Mouse (Mus musculus) myocyte (in vitro differentiated cells): Measurements from ENCODE around the gene Lpin2. TPM values are rescaled to one million over a fixed set of nuclear protein-coding genes. Genes with fewer than 3 reads are reported as not detected.

Source experiments
- H3K27me3 ChIP-seq: one replicate; pipeline ENCODE4 v1.6.1; 2011; ENCODE audit not compliant: control insufficient read depth, insufficient read depth, insufficient read length
- H3K36me3 ChIP-seq: one replicate; pipeline ENCODE4 v1.6.1; 2011; ENCODE audit not compliant: control insufficient read depth, insufficient read depth
- H3K4me2 ChIP-seq: one replicate; pipeline ENCODE4 v1.6.1; 2011; ENCODE audit warnings: low read depth, control low read depth
- H3K4me3 ChIP-seq: one replicate; pipeline ENCODE4 v1.5.1; 2011; ENCODE audit warnings: mild to moderate bottlenecking, control low read depth, moderate library complexity
- H3K79me2 ChIP-seq: one replicate; pipeline ENCODE4 v1.6.1; 2011; ENCODE audit not compliant: control insufficient read depth, insufficient read depth
- H3ac ChIP-seq: one replicate; pipeline ENCODE4 v1.6.1; 2011; ENCODE audit not compliant: control insufficient read depth, insufficient read length
- CEBPB ChIP-seq: IDR thresholded peaks from 2 replicates; pipeline ENCODE4 v1.6.1; 2011; ENCODE audit warnings: mild to moderate bottlenecking, moderate library complexity; ENCODE audit not compliant: poor library complexity, insufficient read depth, severe bottlenecking
- E2F4 ChIP-seq: IDR thresholded peaks from one replicate; pipeline ENCODE4 v1.6.1; 2011; ENCODE audit warnings: mild to moderate bottlenecking, control low read depth, moderate library complexity; ENCODE audit not compliant: insufficient read depth
- MAX ChIP-seq: IDR thresholded peaks from one replicate; pipeline ENCODE4 v1.6.1; 2011; ENCODE audit warnings: low read depth, mild to moderate bottlenecking, control low read depth
- MYOD1 ChIP-seq, 3 experiments: IDR thresholded peaks; one replicate each; pipeline ENCODE4 v1.6.1; 2011; ENCODE audit warnings: control low read depth in 2 of 3, low read depth in 2 of 3, mild to moderate bottlenecking in 2 of 3, moderate library complexity in 1 of 3; ENCODE audit not compliant: insufficient read length in 2 of 3, control insufficient read depth in 1 of 3
- MYOG ChIP-seq, 3 experiments: IDR thresholded peaks; one replicate each; pipeline ENCODE4 v1.6.1; 2011; ENCODE audit warnings: control low read depth in 2 of 3, low read depth in 2 of 3, mild to moderate bottlenecking in 2 of 3; ENCODE audit not compliant: insufficient read length in 2 of 3, control insufficient read depth in 1 of 3, insufficient read depth in 1 of 3
- POLR2A ChIP-seq: IDR thresholded peaks from one replicate; pipeline ENCODE4 v1.6.1; 2011; ENCODE audit warnings: low read depth, mild to moderate bottlenecking, control low read depth, moderate library complexity; ENCODE audit not compliant: insufficient read length
- POLR2AphosphoS2 ChIP-seq: IDR thresholded peaks from one replicate; pipeline ENCODE4 v1.6.1; 2011; ENCODE audit warnings: low read depth, control low read depth; ENCODE audit not compliant: insufficient read length
- REST ChIP-seq: IDR thresholded peaks from one replicate; pipeline ENCODE4 v1.6.1; 2011; ENCODE audit warnings: mild to moderate bottlenecking, control low read depth, moderate library complexity; ENCODE audit not compliant: insufficient read depth, insufficient read length
- SRF ChIP-seq: IDR thresholded peaks from one replicate; pipeline ENCODE4 v1.6.1; 2011; ENCODE audit warnings: low read depth; ENCODE audit not compliant: control insufficient read depth, insufficient read length
- TCF12 ChIP-seq: IDR thresholded peaks from one replicate; pipeline ENCODE4 v1.6.1; 2011; ENCODE audit warnings: mild to moderate bottlenecking, control low read depth; ENCODE audit not compliant: poor library complexity, insufficient read depth, severe bottlenecking
- TCF3 ChIP-seq: IDR thresholded peaks from one replicate; pipeline ENCODE4 v1.6.1; 2011; ENCODE audit warnings: low read depth, control low read depth; ENCODE audit not compliant: insufficient read length
- USF1 ChIP-seq: IDR thresholded peaks from one replicate; pipeline ENCODE4 v1.6.1; 2011; ENCODE audit warnings: low read depth, mild to moderate bottlenecking, control low read depth, moderate library complexity
- polyA plus RNA-seq: library from polyadenylated mRNA; unstranded; fragments of >200 nt; fragmentation: generic; extraction: Trizol; gene quantifications from one replicate; pipeline ENCODE4 v1.2.1, GENCODE M21; 2012; ENCODE audit warnings: missing spikeins

Lpin2 gene
- polyA plus RNA-seq, 1 experiment, result 6.4 TPM

DNA sequence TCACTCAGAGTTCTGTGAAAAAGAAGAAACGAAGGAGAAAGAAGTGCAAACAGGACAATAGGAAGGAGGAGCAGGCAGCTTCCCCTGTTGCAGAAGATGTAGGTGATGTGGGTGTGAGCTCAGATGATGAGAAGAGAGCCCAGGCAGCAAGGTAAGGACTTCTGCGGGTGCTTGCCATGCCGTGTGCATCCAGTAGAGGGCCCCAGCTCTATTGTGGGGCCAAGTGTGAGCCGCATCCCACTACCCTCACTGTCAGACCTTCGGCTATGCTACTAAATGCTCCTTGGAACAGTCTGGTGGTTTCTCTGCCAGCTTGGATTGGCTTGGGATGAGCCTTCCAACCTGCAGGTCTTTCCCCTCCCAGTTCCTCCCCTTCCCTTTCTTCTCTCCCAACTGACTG, 42.7 kb downstream of the Lpin2 start:
- no peak overlapping the region for H3K4me3 ChIP-seq
- H3K79me2 ChIP-seq, result no peaks in the 10 kb centered on the region
- H3K4me2 ChIP-seq, result no peak overlapping the region
- no peak overlapping the region for H3ac ChIP-seq
- H3K36me3 ChIP-seq, result peaks cover 3% of the 10 kb centered on the region
- H3K27me3 ChIP-seq, result no peaks in the 10 kb centered on the region
- TF ChIP-seq MYOG (IDR thresholded peaks at IDR 0.05; ENCODE audit: control insufficient read depth in 1 of 3, insufficient read depth in 1 of 3, insufficient read length in 2 of 3, low read depth in 2 of 3) (no peak), MAX (no peak), USF1 (no peak), POLR2A (no peak), TCF3 (no peak), SRF (no peak), CEBPB (no peak), REST (no peak), MYOD1 (IDR thresholded peaks at IDR 0.05; ENCODE audit: control insufficient read depth in 1 of 3, insufficient read length in 2 of 3, low read depth in 2 of 3) (no peak), POLR2AphosphoS2 (no peak), TCF12 (no peak), E2F4 (no peak)

DNA sequence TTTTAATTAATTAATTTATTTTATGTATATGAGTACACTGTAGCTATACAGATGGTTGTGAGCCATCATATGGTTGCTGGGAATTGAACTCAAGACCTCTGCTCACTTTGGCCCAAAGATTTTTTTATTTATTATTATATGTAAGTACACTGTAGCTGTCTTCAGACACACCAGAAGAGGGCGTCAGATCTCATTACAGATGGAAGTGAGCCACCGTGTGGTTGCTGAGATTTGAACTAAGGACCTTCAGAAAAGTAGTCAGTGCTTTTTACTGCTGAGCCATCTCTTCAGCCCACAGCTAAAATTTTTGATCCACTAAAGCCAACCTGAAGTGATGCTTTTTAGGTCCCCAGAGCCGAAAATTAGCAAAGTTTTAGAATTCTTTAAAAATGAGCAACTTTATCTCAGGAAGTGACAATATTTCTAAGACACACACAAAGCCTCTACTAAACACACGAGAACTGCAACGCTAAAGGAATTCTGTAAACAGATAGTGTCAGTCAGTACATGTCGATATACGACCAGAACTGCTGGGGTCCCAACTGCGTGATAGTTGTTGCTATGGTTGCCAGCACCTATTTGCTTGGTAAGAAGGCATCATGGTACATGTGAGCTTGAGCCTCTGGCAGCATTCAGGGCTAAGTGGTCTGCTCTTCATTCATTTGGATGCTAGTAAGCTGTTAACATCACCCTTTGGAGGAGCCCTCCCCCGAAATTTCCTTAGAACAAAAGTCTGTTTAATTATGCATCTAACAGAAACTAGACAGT, 45.0 kb downstream of the Lpin2 start:
- peaks cover under 1% of the 10 kb centered on the region for H3K36me3 ChIP-seq
- TF ChIP-seq MYOD1 (IDR thresholded peaks at IDR 0.05; ENCODE audit: control insufficient read depth in 1 of 3, insufficient read length in 2 of 3, low read depth in 2 of 3) (no peak), POLR2A (no peak), SRF (no peak), TCF3 (no peak), MYOG (IDR thresholded peaks at IDR 0.05; ENCODE audit: control insufficient read depth in 1 of 3, insufficient read depth in 1 of 3, insufficient read length in 2 of 3, low read depth in 2 of 3) (no peak), MAX (no peak), TCF12 (no peak), POLR2AphosphoS2 (no peak), CEBPB (no peak), REST (no peak), E2F4 (no peak), USF1 (no peak)
- H3ac ChIP-seq, result no peak overlapping the region
- H3K4me3 ChIP-seq, result no peak overlapping the region
- no peaks in the 10 kb centered on the region for H3K79me2 ChIP-seq
- H3K4me2 ChIP-seq, result no peak overlapping the region
- no peaks in the 10 kb centered on the region for H3K27me3 ChIP-seq

DNA sequence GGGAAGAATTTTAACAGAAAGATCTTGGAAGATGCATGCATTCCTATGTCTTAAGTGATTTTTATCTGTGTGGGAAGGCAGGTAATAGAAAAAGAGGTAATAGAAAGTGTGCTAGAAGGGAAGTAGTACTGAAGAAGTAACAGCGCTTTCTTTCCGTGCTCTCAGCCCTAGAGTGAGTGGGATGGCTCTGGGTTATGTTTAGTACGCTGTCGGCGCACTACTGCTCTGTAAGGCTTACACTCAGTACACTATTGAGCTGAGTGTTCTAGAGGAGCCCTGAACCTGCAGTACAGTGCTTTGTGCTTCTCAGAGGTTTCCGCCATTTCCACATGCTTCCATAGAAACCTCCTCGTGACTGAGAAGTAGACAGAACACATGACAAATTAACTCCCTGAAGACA, 46.3 kb downstream of the Lpin2 start:
- TF ChIP-seq MYOD1 (IDR thresholded peaks at IDR 0.05; ENCODE audit: control insufficient read depth in 1 of 3, insufficient read length in 2 of 3, low read depth in 2 of 3) (no peak), MYOG (IDR thresholded peaks at IDR 0.05; ENCODE audit: control insufficient read depth in 1 of 3, insufficient read depth in 1 of 3, insufficient read length in 2 of 3, low read depth in 2 of 3) (no peak)
- H3K27me3 ChIP-seq, result no peaks in the 10 kb centered on the region
- no peak overlapping the region for H3K4me3 ChIP-seq
- no peaks in the 10 kb centered on the region for H3K79me2 ChIP-seq
- peaks cover 8% of the 10 kb centered on the region for H3K36me3 ChIP-seq
- no peak overlapping the region for H3ac ChIP-seq
- H3K4me2 ChIP-seq, result no peak overlapping the region

DNA sequence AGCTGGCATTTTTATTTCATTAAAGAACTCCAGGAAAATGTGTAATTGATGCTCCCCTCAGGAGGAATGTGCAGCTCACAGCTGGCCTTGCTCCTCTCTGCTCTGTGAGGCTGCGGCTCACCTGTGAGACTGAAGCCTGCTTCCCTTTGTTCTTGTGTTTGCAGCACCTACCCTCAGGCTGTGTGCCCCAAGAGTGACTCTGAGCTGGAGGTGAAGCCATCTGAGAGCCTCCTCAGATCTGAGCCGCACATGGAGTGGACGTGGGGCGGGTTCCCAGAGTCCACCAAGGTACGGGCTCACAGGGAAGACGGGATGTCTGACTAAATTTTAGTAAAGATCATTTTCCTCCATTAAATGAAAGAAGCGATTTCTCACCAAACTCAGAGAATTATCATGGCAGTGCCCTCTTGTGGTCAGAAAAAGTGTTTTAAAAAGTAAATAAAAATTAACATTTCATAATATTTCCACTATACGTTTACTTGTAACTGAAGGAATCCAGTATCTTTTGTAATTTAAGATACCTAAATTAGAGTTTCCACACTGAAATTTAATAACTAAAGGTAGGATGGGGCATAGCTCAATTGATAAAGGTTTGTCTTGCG, 47.8 kb downstream of the Lpin2 start:
- Histone ChIP-seq H3K27me3 (no peaks in the 10 kb centered on the region), H3K4me3 (no peak overlapping the region), H3K79me2 (no peaks in the 10 kb centered on the region), H3K4me2 (no peak overlapping the region), H3ac (no peak overlapping the region), H3K36me3 (peaks cover 8% of the 10 kb centered on the region)
- TF ChIP-seq E2F4 (no peak), REST (no peak), TCF12 (no peak)

DNA sequence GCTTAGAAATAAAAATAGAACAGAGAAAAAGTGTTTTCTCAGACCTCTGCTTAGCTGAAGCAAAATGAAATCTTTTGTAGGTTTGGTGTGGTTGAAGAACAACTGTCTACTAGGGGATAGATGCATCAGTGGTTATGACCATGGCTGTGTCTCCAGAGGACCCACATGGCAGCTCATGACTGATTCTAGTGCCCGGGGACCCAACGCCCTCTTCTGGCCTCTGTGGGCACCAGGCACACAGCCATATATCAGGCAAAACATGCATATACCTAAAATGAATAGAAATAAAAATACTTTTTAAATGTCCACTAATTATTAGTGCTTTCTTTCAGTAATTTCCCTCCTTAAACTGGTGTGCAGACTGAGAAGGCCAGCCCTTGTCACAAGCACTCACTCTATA, 49.6 kb downstream of the Lpin2 start:
- Histone ChIP-seq H3K79me2 (no peaks in the 10 kb centered on the region), H3K27me3 (no peaks in the 10 kb centered on the region), H3K4me2 (no peak overlapping the region), H3K4me3 (no peak overlapping the region), H3K36me3 (peaks cover 8% of the 10 kb centered on the region), H3ac (no peak overlapping the region)
- TF ChIP-seq USF1 (no peak), MYOG (IDR thresholded peaks at IDR 0.05; ENCODE audit: control insufficient read depth in 1 of 3, insufficient read depth in 1 of 3, insufficient read length in 2 of 3, low read depth in 2 of 3) (no peak), TCF12 (no peak), E2F4 (no peak), MYOD1 (IDR thresholded peaks at IDR 0.05; ENCODE audit: control insufficient read depth in 1 of 3, insufficient read length in 2 of 3, low read depth in 2 of 3) (no peak), POLR2A (no peak), SRF (no peak), POLR2AphosphoS2 (no peak), MAX (no peak), REST (no peak), TCF3 (no peak), CEBPB (no peak)
